Mouse (Mus musculus): ENCODE results near the gene Gk. TPM values are rescaled to one million over a fixed set of nuclear protein-coding genes. Genes with fewer than 3 reads are reported as not detected.
A peak's percentile ranks its signal among the peaks of the same experiment; 100 is the strongest.

Gk gene
- polyA plus RNA-seq, 1 experiment from 2014 or later, result 19.8 TPM

GRCm38 (mm10) chrX:85743837-85744236, 32.8 kb downstream of the Gk start:
- Histone ChIP-seq H3K4me1 (no peaks in the 10 kb centered on the region), H3K9me3 (no peaks in the 10 kb centered on the region), H3K27ac (replicated peaks) (no peak overlapping the region), H3K27me3 (replicated peaks) (no peaks in the 10 kb centered on the region), H3K4me2 (no peak overlapping the region), H3K36me3 (no peaks in the 10 kb centered on the region; the same call in 1 of the 2 replicates), H3K9ac (no peak overlapping the region), H3K4me3 (no peak overlapping the region)
- WGBS, result 73% methylated on average over 3 of the region's 3 CpGs
- no peak for ATAC-seq (ENCODE audit: extremely low read depth, insufficient number of reproducible peaks, low FRiP score, low TSS enrichment)

- H3K27me3 ChIP-seq (replicated peaks), result no peaks in the 10 kb centered on the region
- H3K9ac ChIP-seq, result no peak overlapping the region
- WGBS, result 89% methylated on average over 5 of the region's 5 CpGs
- H3K27ac ChIP-seq (replicated peaks), result no peak overlapping the region
- no peak overlapping the region for H3K4me2 ChIP-seq
- ATAC-seq (ENCODE audit: extremely low read depth, insufficient number of reproducible peaks, low FRiP score, low TSS enrichment), result no peak
- H3K4me1 ChIP-seq, result no peaks in the 10 kb centered on the region
- H3K9me3 ChIP-seq, result no peaks in the 10 kb centered on the region
- H3K36me3 ChIP-seq, result peaks cover 19% of the 10 kb centered on the region
- H3K4me3 ChIP-seq, result no peak overlapping the region
Measured at GRCm38 (mm10) chrX:85733228-85733627, 43.4 kb downstream of the Gk start.

- no peak overlapping the region for H3K4me2 ChIP-seq
- no peak overlapping the region for H3K4me3 ChIP-seq
- peak overlapping the region; percentile 87 for H3K27ac ChIP-seq (replicated peaks)
- H3K36me3 ChIP-seq, result peaks cover 24% of the 10 kb centered on the region
- no peaks in the 10 kb centered on the region for H3K27me3 ChIP-seq (replicated peaks)
- H3K9ac ChIP-seq, result no peak overlapping the region
- WGBS, result 59% methylated on average over 9 of the region's 9 CpGs
- peak; percentile 37; the same call in 1 of the 2 replicates for ATAC-seq (ENCODE audit: extremely low read depth, insufficient number of reproducible peaks, low FRiP score, low TSS enrichment)
- no peaks in the 10 kb centered on the region for H3K4me1 ChIP-seq
- H3K9me3 ChIP-seq, result no peaks in the 10 kb centered on the region
Measured at GRCm38 (mm10) chrX:85731133-85731938, 45.3 kb downstream of the Gk start.

GRCm38 (mm10) chrX:85721226-85721625, 55.4 kb downstream of the Gk start:
- Histone ChIP-seq H3K9me3 (no peaks in the 10 kb centered on the region), H3K27ac (replicated peaks) (no peak overlapping the region), H3K9ac (no peak overlapping the region), H3K27me3 (replicated peaks) (no peaks in the 10 kb centered on the region), H3K36me3 (peaks cover 9% of the 10 kb centered on the region), H3K4me2 (no peak overlapping the region), H3K4me3 (no peak overlapping the region), H3K4me1 (no peaks in the 10 kb centered on the region)
- no peak for ATAC-seq (ENCODE audit: extremely low read depth, insufficient number of reproducible peaks, low FRiP score, low TSS enrichment)

GRCm38 (mm10) chrX:85710399-85710798, 66.2 kb downstream of the Gk start:
- Histone ChIP-seq H3K27ac (replicated peaks) (no peak overlapping the region), H3K4me3 (no peak overlapping the region), H3K9me3 (no peaks in the 10 kb centered on the region), H3K27me3 (replicated peaks) (no peaks in the 10 kb centered on the region), H3K9ac (no peak overlapping the region), H3K36me3 (0 out of 2 replicates have a peak, but pooled peaks cover 11% of the 10 kb centered on the region), H3K4me2 (no peak overlapping the region), H3K4me1 (no peaks in the 10 kb centered on the region)
- WGBS, result 57% methylated on average over 3 of the region's 3 CpGs
- no peak for ATAC-seq (ENCODE audit: extremely low read depth, insufficient number of reproducible peaks, low FRiP score, low TSS enrichment)

- 84% methylated on average over 3 of the region's 3 CpGs for WGBS
- no peak overlapping the region for H3K4me3 ChIP-seq
- no peaks in the 10 kb centered on the region for H3K27me3 ChIP-seq (replicated peaks)
- no peak overlapping the region for H3K27ac ChIP-seq (replicated peaks)
- H3K36me3 ChIP-seq, result no peaks in the 10 kb centered on the region
- ATAC-seq (ENCODE audit: extremely low read depth, insufficient number of reproducible peaks, low FRiP score, low TSS enrichment), result no peak
- no peak overlapping the region for H3K9ac ChIP-seq
- no peaks in the 10 kb centered on the region for H3K4me1 ChIP-seq
- H3K4me2 ChIP-seq, result no peak overlapping the region
- no peaks in the 10 kb centered on the region for H3K9me3 ChIP-seq
Measured at GRCm38 (mm10) chrX:85705715-85706114, 70.9 kb downstream of the Gk start.

- WGBS, result 52% methylated on average over 2 of the region's 2 CpGs
- no peaks in the 10 kb centered on the region for H3K36me3 ChIP-seq
- H3K4me3 ChIP-seq, result no peak overlapping the region
- no peak for ATAC-seq (ENCODE audit: extremely low read depth, insufficient number of reproducible peaks, low FRiP score, low TSS enrichment)
- no peaks in the 10 kb centered on the region for H3K9me3 ChIP-seq
- H3K9ac ChIP-seq, result no peak overlapping the region
- no peak overlapping the region for H3K27ac ChIP-seq (replicated peaks)
- H3K4me1 ChIP-seq, result no peaks in the 10 kb centered on the region
- H3K4me2 ChIP-seq, result no peak overlapping the region
- no peaks in the 10 kb centered on the region for H3K27me3 ChIP-seq (replicated peaks)
Measured at GRCm38 (mm10) chrX:85683723-85684122, 92.9 kb downstream of the Gk start.

GRCm38 (mm10) chrX:85682125-85682524, 94.5 kb downstream of the Gk start:
- Histone ChIP-seq H3K4me3 (no peak overlapping the region), H3K4me2 (no peak overlapping the region), H3K9me3 (no peaks in the 10 kb centered on the region), H3K27me3 (replicated peaks) (no peaks in the 10 kb centered on the region), H3K36me3 (no peaks in the 10 kb centered on the region), H3K4me1 (no peaks in the 10 kb centered on the region), H3K9ac (no peak overlapping the region), H3K27ac (replicated peaks) (no peak overlapping the region)
- WGBS, result 31% methylated on average over 1 of the region's 1 CpGs
- no peak for ATAC-seq (ENCODE audit: extremely low read depth, insufficient number of reproducible peaks, low FRiP score, low TSS enrichment)

- no peak overlapping the region for H3K4me3 ChIP-seq
- ATAC-seq (ENCODE audit: extremely low read depth, insufficient number of reproducible peaks, low FRiP score, low TSS enrichment), result no peak
- no peaks in the 10 kb centered on the region for H3K9me3 ChIP-seq
- H3K27ac ChIP-seq (replicated peaks), result no peak overlapping the region
- no peak overlapping the region for H3K4me2 ChIP-seq
- WGBS, result 14% methylated on average over 7 of the region's 7 CpGs
- no peak overlapping the region for H3K9ac ChIP-seq
- H3K27me3 ChIP-seq (replicated peaks), result no peaks in the 10 kb centered on the region
- H3K4me1 ChIP-seq, result no peaks in the 10 kb centered on the region
- H3K36me3 ChIP-seq, result no peaks in the 10 kb centered on the region
Measured at GRCm38 (mm10) chrX:85676808-85677207, 99.8 kb downstream of the Gk start.

Other genes starting within 250 kb of the Gk start
- 2.6 and 3.6 TPM in 2 replicates for gene Tab3, start 202.8 kb downstream of the Gk start, polyA plus RNA-seq (2015; fragmentation: Nextera tagmentation; extraction: Ambion mirVana)
- gene 5430427O19Rik, start 93.5 kb upstream of the Gk start, polyA plus RNA-seq (2015; fragmentation: Nextera tagmentation; extraction: Ambion mirVana), result 0.05 and 0.17 TPM in 2 replicates

Data from heart, embryonic 13.5 days (tissue).